Mouse (Mus musculus) hindbrain, embryonic 10.5 days (tissue): Measurements from ENCODE around the gene Snrnp35. TPM values are rescaled to one million over a fixed set of nuclear protein-coding genes. Genes with fewer than 3 reads are reported as not detected.
A peak's percentile ranks its signal among the peaks of the same experiment; 100 is the strongest.
"Not testable (repeated sequence)": the region's sequence is repeated elsewhere in the genome, so short reads cannot be mapped to it uniquely, and the experiment has no call there.

Source experiments
- DNase-seq: peaks from one replicate; pipeline ENCODE4 v3.0.0-alpha.2; 2017; ENCODE audit warnings: low spot score
- H3K27ac ChIP-seq: fragments of 300-500 bp; sonication (generic); 2 replicates; pipeline ENCODE4 v1.5.1; 2016; ENCODE audit warnings: mild to moderate bottlenecking, moderate library complexity
- H3K27me3 ChIP-seq: fragments of 300-500 bp; sonication (generic); 2 replicates; pipeline ENCODE4 v1.6.1; 2016; ENCODE audit warnings: mild to moderate bottlenecking; ENCODE audit not compliant: poor library complexity, insufficient read depth, severe bottlenecking
- H3K36me3 ChIP-seq: fragments of 300-500 bp; sonication (generic); 2 replicates; pipeline ENCODE4 v1.6.1; 2016; ENCODE audit warnings: mild to moderate bottlenecking, moderate library complexity
- H3K4me1 ChIP-seq: fragments of 300-500 bp; sonication (generic); replicated peaks from 2 replicates; pipeline ENCODE4 v1.6.1; 2016; ENCODE audit warnings: mild to moderate bottlenecking
- H3K4me3 ChIP-seq: fragments of 300-500 bp; sonication (generic); 2 replicates; pipeline ENCODE4 v1.5.1; 2016; ENCODE audit warnings: mild to moderate bottlenecking, moderate library complexity
- H3K9me3 ChIP-seq: fragments of 300-500 bp; sonication (generic); 2 replicates; pipeline ENCODE4 v1.6.1; 2016; ENCODE audit warnings: mild to moderate bottlenecking, moderate library complexity
- WGBS: fragments of 180-500 bp; shearing (Covaris S2); methylation state at CpG from one replicate; pipeline ENCODE4 v1.1.7; 2016; 5-methylcytosine and 5-hydroxymethylcytosine counted together
- polyA plus RNA-seq: library from polyadenylated mRNA; unstranded; fragments of >200 nt; fragmentation: Nextera tagmentation; extraction: Ambion mirVana; gene quantifications from 2 replicates; pipeline ENCODE4 v1.2.1, GENCODE M21; 2016

Snrnp35 gene
- polyA plus RNA-seq, 1 experiment from 2014 or later = 29.7 TPM

DNA sequence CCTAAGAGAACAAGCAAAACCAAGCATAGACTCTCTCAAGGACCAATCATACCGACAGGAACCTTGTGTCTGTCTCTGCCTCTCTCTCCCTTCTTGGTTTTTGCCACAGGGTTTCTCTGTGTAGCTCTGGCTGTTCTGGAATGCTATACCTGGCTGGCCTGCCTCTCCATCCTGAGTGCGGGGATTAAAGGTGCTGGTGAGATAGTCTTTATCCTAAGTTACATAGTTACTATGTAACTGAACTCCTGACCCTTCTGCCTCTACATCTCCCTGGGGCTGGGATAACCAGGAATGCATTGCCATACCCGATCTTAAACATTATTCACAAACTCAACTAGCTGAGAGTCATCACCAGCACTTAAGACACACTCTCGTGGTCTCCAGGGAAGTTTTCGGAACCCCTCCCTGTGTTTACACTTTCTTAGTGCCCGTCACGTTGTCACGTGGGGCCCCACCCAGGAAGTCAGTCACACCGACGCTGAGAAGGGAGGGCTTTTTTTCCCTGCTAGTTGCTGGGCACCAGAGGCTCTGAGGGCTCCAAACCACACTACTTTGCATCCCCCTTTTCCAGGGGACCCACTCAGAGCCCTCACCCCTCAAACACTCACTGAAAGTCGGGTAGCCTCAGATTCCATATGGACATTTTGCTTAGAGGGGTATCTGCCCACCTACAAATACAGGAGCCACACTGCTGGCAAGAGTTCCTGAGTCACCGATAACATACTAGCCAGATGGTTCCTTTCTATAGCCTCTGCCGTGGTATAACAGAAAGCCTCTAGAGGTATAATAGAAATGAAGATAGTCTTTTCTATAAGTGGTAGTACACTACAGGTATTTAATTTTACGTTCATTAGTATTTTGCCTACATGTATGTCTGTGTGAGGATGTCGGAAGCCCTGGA lies 13.9 kb downstream of the Snrnp35 start:
- 73% methylated on average over 15 of the region's 15 CpGs for WGBS
- Histone ChIP-seq H3K27ac (no peak overlapping the region; the same call in 1 of the 2 replicates), H3K36me3 (peaks cover 75% of the 10 kb centered on the region), H3K4me3 (no peak overlapping the region), H3K9me3 (no peaks in the 10 kb centered on the region), H3K4me1 (peaks cover 45% of the 10 kb centered on the region), H3K27me3 (no peaks in the 10 kb centered on the region)
- no peak for DNase-seq

DNA sequence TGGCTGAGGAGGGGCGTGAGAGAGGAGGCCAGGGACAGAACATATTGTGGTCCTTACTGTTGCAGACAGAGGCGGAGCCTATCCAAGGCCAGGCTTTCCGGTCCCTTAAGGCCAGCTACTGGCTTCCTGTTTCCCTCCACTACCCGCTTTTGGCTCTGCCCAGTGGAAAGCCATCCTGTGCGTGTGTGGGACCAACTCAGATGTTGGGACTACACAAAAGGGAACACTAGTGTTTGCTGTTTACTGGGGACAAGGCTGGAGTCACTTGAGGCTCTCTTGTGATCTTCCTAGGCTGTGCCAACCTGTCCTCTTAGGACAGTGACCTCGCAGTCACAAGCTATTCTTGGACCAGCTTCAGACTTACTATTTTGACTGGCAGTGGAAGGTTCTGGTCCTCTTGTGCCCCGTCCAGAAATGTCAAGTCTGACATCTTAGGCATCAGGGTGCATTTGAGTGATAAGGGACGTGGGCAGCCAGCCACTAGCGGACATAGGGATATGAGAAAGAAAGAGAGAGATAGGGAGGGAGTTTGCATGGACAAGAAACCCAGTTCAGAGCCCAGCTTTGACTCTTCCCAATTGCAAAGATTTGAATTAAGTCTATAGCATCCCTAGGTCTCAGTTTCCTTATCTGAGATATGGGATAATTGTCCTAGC lies 15.4 kb downstream of the Snrnp35 start:
- WGBS = 75% methylated on average over 9 of the region's 9 CpGs

DNA sequence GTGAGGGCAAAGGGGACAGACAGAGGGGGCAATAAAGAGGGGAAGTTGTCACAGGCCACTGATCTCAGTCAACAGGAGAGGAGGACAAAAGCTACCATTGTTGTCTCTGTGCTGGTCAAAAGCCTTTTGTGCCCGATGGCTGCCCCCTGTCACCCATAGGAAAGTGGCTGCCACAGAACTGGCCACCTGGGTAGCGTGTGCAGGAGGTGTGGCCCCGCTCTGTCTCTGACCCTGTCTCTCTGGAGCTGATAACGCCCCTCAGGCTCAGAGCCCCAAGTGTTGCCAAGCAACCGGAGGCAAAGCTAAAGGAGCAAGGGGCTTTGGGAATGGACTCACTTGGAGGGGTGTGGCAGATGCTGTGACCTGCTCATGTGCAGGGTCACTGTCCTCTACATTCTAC lies 16.1 kb downstream of the Snrnp35 start:
- no peak overlapping the region for H3K27ac ChIP-seq
- H3K36me3 ChIP-seq = peaks cover 75% of the 10 kb centered on the region
- peaks cover 45% of the 10 kb centered on the region for H3K4me1 ChIP-seq
- H3K9me3 ChIP-seq = no peaks in the 10 kb centered on the region
- DNase-seq = peak; percentile 73
- WGBS = 12% methylated on average over 5 of the region's 5 CpGs
- H3K4me3 ChIP-seq = no peak overlapping the region
- no peaks in the 10 kb centered on the region for H3K27me3 ChIP-seq

More for the DNA sequence above, 15.4 kb downstream of the Snrnp35 start:
- Histone ChIP-seq H3K27me3 (no peaks in the 10 kb centered on the region), H3K27ac (0 out of 2 replicates have a peak overlapping the region, but pooled peaks have one; percentile 13), H3K4me1 (peaks cover 45% of the 10 kb centered on the region), H3K4me3 (no peak overlapping the region), H3K36me3 (peaks cover 75% of the 10 kb centered on the region), H3K9me3 (no peaks in the 10 kb centered on the region)
- no peak for DNase-seq

DNA sequence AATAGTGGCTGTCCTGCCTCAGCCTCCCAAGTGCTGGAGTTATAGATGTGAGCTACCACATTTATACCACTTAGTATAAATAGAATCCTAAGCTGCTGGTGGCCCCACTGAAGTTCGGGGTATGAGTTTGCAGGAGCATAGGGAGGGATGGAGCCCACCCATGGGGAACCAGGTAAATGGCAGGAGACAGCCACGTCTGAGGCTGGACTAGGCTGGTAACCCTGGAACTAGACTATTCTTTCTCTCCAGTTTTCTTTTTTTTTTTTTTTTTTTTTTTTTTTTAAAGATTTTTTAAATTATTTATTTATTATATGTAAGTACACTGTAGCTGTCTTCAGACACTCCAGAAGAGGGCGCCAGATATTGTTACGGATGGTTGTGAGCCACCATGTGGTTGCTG lies 17.1 kb downstream of the Snrnp35 start:
- 82% methylated on average over 4 of the region's 4 CpGs for WGBS
- H3K36me3 ChIP-seq = peaks cover 74% of the 10 kb centered on the region
- not testable (repeated sequence) for H3K27me3 ChIP-seq, DNase-seq, H3K4me3 ChIP-seq, H3K9me3 ChIP-seq, H3K27ac ChIP-seq
- peaks cover 43% of the 10 kb centered on the region for H3K4me1 ChIP-seq

DNA sequence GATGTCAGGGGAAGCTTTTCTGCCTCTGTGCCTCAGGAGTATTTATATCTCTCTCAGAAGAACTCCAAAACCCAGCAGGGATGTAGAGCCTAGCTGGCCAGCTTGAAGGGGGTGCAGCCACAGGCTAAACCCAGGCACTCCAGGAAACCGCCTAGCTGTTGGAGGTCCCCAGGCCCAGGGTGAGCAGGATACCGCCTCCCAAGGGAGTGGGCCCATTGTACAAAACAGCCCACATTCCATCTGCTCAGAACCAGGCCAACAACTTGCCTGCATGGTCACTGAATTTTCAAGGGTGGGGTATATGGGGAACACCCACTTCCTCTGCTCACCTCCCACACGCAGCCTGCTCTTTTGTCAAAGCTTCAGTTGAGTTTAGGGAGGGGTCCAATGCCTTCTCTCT lies 17.6 kb downstream of the Snrnp35 start:
- H3K4me1 ChIP-seq = peaks cover 37% of the 10 kb centered on the region
- DNase-seq = no peak
- H3K27ac ChIP-seq = no peak overlapping the region
- WGBS = 93% methylated on average over 3 of the region's 3 CpGs
- no peaks in the 10 kb centered on the region for H3K9me3 ChIP-seq
- no peak overlapping the region for H3K4me3 ChIP-seq
- peaks cover 73% of the 10 kb centered on the region for H3K36me3 ChIP-seq
- H3K27me3 ChIP-seq = no peaks in the 10 kb centered on the region

DNA sequence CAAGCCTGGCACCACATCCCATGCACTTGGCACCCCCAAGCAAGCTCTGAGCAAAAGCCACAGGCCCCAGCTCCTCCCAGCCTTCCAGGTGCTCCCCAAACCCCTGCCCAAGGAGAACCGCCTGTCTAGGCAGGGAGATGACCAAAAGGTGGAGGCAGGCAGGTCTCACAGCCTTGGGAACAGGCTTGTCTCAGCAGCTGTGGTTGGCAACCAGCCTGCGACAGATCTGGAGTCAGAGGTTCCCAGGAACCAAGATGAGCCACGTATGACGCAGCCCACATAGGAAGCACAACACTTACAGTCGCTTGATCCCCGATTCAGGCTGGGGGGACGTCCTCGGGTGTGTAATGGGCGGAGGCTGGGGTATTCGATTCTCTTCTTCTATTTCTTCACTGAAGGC lies 18.6 kb downstream of the Snrnp35 start:
- 90% methylated on average over 10 of the region's 10 CpGs for WGBS
- Histone ChIP-seq H3K9me3 (no peaks in the 10 kb centered on the region), H3K27me3 (no peaks in the 10 kb centered on the region), H3K4me1 (peaks cover 28% of the 10 kb centered on the region), H3K27ac (no peak overlapping the region), H3K4me3 (no peak overlapping the region), H3K36me3 (peaks cover 75% of the 10 kb centered on the region)
- no peak for DNase-seq

DNA sequence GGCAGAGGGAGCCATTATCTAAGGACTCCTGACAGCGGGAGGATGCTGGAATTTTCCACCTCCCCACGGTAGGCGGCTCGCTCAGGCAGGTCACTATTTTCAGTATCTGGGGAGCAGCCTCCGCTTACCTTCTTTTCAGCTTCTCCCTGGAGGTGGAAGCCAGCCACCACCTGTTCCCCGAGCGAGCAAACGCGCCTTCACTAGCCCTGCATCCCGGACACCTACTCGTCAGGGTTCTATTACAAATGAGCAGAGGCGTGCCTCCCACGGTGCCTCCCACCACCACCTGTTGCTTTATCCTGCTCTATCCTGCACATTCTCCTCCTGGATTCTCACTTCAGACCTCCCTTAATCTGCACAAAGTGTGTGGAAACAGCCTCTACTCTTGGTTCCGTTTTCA lies 20.8 kb downstream of the Snrnp35 start:
- Histone ChIP-seq H3K4me1 (peaks cover 19% of the 10 kb centered on the region), H3K27me3 (no peaks in the 10 kb centered on the region), H3K27ac (no peak overlapping the region), H3K36me3 (peaks cover 79% of the 10 kb centered on the region), H3K9me3 (no peaks in the 10 kb centered on the region), H3K4me3 (no peak overlapping the region)
- no peak for DNase-seq
- WGBS = 66% methylated on average over 14 of the region's 14 CpGs

DNA sequence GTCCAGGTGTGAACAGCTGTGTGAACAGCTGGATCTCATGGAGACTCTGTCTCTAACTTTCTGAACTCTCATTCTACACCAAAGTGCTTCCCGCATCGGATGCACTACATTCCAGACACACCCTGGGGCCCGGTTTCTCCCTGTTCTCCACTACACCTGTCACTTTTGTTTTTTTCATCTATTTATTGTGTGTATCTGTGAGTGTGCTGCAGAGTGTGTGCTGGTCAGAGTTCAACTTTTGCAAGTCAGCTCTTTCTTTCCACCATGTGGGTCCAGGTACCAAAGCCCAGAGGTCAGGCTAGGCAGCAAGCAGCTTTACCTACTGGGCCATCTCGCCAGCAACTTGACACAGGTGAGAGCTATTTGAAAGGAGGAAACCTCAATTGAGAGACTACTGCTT lies 22.3 kb downstream of the Snrnp35 start:
- DNase-seq = no peak
- Histone ChIP-seq H3K27ac (no peak overlapping the region), H3K9me3 (no peaks in the 10 kb centered on the region), H3K4me3 (no peak overlapping the region), H3K4me1 (peaks cover 15% of the 10 kb centered on the region; the same call in 1 of the 2 replicates), H3K36me3 (peaks cover 94% of the 10 kb centered on the region), H3K27me3 (no peaks in the 10 kb centered on the region)
- 93% methylated on average over 4 of the region's 4 CpGs for WGBS

DNA sequence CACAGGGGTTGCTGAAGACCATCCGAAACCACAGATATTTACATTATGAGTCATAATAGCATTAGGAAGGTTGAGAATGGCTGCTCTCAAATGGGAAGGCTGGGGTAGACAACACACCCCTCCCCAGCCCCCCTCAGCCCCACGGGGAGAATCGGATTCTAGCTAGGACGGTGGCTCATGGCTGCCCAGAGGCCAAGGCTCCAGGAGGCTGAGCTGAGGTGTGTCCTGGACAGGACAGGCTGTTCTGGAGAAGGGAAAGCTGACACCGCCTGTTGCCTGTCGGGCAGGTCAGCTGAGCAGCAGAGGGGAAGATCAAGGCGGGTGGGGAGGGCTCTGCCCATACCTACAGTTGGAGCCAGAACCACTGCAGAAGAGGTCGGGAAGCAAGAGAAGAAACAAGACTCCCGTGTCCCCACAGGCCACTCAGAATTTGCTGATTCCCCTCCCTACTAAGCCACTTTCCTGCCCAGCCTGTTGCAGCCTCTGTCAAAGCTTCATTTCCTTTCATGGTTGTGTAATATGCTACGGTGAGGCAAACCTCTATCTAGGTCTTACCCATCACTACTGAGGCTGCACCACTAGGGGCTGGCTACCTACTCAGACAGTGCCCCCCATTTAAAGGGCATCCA lies 23.9 kb downstream of the Snrnp35 start:
- WGBS = 72% methylated on average over 10 of the region's 10 CpGs
- DNase-seq = no peak

DNA sequence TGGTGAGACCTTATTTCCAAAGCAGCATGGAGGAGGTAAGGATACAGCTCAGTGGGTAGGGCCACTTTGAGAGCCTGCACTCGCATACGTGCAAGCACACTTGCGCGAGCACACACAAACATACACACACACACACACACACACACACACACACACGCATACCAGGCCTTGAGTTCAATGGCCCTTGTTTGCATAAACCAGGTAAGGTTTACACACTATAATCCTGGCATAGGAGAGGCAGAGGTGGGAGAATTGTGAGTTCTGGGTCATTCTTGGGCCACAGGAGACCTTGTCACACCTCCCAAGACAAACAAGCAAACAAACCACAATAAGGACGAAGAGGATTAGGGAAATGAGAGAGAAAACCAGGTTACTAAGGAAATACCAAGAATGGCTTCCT lies 26.3 kb downstream of the Snrnp35 start:
- H3K36me3 ChIP-seq = peaks cover 95% of the 10 kb centered on the region
- H3K4me1 ChIP-seq = peaks cover 12% of the 10 kb centered on the region; the same call in 1 of the 2 replicates
- no peaks in the 10 kb centered on the region for H3K9me3 ChIP-seq
- no peak for DNase-seq
- WGBS = 93% methylated on average over 6 of the region's 6 CpGs
- no peaks in the 10 kb centered on the region for H3K27me3 ChIP-seq
- H3K4me3 ChIP-seq = no peak overlapping the region
- H3K27ac ChIP-seq = no peak overlapping the region

More for the DNA sequence above, 23.9 kb downstream of the Snrnp35 start:
- peaks cover 12% of the 10 kb centered on the region; the same call in 1 of the 2 replicates for H3K4me1 ChIP-seq
- no peak overlapping the region for H3K4me3 ChIP-seq
- peaks cover 95% of the 10 kb centered on the region for H3K36me3 ChIP-seq
- H3K27me3 ChIP-seq = no peaks in the 10 kb centered on the region
- no peaks in the 10 kb centered on the region for H3K9me3 ChIP-seq
- no peak overlapping the region for H3K27ac ChIP-seq

DNA sequence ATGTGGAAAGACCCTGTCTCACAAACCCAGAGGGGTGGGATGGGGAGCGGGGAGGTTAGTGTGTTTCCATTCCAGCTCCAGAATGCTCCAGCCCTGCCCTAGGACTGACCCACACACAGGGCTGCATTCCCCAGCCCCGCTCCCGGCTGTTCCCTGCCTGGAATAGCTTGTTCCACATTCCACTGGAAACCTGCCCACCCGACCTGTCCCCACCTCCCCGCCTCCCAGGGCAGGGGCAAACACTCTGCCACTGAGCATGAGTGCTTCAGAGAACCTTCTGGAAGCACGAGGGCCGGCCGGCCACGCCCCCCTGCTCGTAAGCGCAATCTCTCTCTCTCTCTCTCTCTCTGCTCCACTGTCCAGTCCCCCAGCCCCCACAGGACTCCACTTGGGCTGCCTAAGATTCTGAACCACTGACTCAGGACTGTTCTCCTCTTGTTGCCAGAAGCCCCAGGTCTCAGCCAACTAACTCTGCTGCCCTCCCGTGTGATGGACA lies 26.9 kb downstream of the Snrnp35 start:
- peaks cover 12% of the 10 kb centered on the region; the same call in 1 of the 2 replicates for H3K4me1 ChIP-seq
- H3K27ac ChIP-seq = no peak overlapping the region
- DNase-seq = no peak
- no peaks in the 10 kb centered on the region for H3K27me3 ChIP-seq
- WGBS = 77% methylated on average over 12 of the region's 12 CpGs
- no peaks in the 10 kb centered on the region for H3K9me3 ChIP-seq
- peaks cover 95% of the 10 kb centered on the region for H3K36me3 ChIP-seq
- H3K4me3 ChIP-seq = no peak overlapping the region

DNA sequence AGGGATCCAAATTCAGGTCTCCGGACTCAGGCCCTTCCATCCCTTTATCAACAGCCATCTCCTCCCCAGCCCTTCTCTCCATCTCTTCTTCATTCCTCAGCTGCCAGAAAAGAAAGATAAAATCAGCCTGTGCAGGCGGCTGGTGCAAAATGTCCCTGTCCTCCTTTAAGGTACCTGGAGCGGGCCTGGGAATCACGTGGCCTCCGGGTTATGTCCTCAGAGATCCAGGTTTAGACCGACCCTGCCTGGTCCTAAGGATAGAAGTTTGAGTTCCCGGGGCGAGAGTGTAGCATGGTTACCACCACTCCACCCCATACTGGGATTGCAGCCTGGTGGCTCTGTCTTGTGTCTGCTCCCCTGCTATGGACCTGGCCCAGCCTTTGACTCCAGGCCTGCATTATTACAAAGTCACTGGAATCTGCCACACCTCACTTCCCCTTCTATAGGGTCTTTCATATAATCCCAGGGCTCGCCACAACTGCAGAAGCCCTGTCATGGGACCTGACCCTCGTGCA lies 27.7 kb downstream of the Snrnp35 start:
- H3K4me3 ChIP-seq = no peak overlapping the region
- no peak overlapping the region for H3K27ac ChIP-seq
- peaks cover 12% of the 10 kb centered on the region; the same call in 1 of the 2 replicates for H3K4me1 ChIP-seq
- 88% methylated on average over 10 of the region's 10 CpGs for WGBS
- no peak for DNase-seq
- H3K9me3 ChIP-seq = no peaks in the 10 kb centered on the region
- H3K36me3 ChIP-seq = peaks cover 95% of the 10 kb centered on the region
- H3K27me3 ChIP-seq = no peaks in the 10 kb centered on the region
